Mouse (Mus musculus): ENCODE measurements around the gene Pex11a.

- TF ChIP-seq POLR2A (IDR thresholded peaks at IDR 0.05; ENCODE audit: low read depth, low read length), result no peak
- TF ChIP-seq CTCF (IDR thresholded peaks at IDR 0.05; ENCODE audit: extremely low read depth, insufficient read depth, insufficient read length, insufficient replicate concordance), result no peak
Observed at GRCm38 (mm10) chr7:79759766-79760165, 16.8 kb upstream of the Pex11a start.
